Mouse (Mus musculus) cerebellum, postnatal 10 days (tissue): ENCODE results near the gene Nt5dc1.
"Not testable (repeated sequence)": the region's sequence is repeated elsewhere in the genome, so short reads cannot be mapped to it uniquely, and the experiment has no call there.

Experiments
- DNase-seq, 2 experiments: peaks; one replicate each; pipeline ENCODE4 v3.0.0; 2021; ENCODE audit warnings: mixed read lengths in 2 of 2

Nt5dc1 gene

DNA sequence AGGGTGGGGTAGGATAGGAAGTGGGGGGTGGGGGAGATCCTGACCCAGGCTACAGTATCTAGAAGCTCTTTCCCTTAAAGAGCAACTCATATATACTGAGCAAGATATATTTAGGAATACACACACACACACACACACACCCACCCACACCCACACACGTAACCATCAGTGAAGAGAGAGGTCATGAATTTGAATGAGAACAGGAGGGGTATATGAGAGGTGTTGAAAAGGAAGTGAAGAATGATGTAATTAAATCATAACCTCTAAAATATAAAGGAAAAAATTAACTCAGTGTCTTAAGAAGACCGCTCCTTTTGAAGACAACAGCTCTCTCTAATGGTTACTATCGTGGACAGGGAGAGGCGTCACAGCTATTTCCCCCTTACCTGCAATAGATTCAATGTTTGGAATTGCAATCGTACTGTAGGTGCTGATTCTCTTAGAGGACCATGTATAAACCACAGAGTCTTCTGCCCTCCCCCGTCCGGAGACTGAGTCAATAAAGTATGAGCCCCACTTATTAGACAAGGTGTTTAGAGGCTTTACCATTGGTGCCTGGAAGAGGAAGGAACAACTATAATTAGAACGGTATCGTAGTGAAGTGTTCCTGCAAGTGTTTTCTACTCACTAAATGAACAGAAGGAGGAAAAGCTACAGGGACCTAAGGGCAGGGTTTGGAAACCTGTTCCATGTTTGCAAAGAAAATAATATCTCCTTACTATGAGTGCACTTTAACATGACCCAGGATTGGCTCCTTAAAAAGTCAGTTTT, 108.3 kb downstream of the Nt5dc1 start:
- no peak for DNase-seq

DNA sequence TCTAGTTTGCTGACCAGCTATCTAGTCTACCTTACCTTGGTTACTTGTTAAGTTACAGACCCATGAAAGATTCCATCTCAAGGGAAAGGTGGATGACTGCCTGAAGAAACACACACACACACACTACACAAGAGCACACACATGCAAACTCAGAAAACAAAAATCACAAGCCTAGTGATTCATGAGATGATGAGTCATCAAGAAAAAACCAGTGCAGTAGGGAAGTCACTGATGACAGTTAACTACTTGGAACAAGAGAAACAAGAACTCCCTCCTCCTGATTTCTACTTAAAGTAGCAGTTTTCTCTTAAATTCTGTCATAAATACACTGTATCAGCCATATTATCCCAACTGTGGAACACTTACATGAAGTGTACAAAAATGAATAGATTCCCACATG, 111.3 kb downstream of the Nt5dc1 start:
- no peak for DNase-seq

DNA sequence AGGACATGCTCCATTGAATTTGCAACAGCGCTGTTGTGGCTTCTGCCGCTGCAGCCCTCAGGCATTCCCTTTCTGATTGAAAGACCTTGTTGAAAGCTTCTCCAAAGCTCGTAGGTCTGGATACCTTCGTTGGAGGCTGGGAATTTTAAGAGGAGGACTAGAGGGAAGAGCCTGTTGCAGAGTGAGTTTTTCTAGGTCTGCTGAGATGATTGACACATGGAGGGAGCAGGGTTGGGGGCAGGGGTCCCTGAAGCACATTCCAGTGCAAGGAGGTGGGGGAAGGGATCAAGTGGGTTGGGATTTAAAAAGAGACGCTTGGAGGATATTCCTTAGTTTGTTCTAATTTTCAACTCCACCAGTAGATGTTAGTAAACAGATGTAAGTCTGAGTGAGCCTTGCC, 118.0 kb downstream of the Nt5dc1 start:
- no peak for DNase-seq

DNA sequence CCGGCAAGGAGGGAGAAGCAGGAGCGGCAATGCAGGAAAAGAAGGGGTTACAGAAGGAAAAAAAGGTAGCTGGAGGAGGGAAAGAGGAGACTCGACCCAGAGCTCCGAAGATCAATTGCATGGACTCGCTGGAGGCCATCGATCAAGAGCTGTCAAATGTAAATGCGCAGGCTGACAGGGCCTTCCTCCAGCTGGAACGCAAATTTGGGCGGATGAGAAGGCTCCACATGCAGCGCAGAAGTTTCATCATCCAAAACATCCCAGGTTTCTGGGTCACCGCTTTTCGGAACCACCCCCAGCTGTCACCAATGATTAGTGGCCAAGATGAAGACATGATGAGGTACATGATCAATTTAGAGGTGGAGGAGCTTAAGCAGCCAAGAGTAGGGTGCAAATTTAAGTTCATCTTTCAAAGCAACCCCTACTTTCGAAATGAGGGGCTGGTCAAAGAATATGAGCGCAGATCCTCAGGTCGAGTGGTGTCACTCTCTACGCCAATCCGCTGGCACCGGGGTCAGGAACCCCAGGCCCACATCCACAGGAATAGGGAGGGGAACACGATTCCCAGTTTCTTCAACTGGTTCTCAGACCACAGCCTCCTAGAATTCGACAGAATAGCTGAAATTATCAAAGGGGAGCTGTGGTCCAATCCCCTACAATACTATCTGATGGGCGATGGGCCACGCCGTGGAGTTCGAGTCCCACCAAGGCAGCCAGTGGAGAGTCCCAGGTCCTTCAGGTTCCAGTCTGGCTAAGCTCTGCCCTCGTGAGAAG, 120.2 kb downstream of the Nt5dc1 start:
- DNase-seq: peak in 1 of 2 experiments; percentile 51

DNA sequence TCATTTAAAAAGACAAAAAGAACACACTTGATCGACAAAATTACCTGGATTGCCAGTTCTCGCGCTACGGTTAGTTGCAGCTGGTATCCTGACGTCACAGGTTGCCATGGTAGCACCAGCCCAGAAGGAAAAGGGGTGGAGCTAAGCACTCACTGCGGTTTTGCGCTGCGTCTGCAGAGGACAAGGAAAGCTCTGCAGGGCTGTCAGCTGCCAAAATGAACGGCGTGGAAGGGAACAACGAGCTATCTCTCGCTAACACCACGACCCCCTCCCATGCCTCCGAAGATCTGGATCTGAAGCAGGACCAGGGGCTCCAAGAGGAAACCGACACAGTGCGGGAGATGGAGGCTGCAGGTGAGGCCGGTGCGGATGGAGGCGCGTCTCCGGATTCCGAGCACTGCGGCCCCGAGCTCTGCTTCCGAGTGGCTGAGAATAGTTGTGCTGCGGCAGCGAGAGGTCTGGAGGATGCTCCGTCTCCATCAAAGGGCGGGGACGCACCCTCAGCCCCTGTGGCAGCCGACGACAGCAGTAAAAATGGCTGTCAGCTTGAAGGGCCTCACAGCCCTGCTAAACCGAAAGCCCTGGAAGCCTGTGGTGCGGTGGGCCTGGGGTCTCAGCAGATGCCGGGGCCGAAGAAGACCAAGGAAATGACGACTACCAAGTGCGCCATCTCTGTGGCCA, 120.9 kb downstream of the Nt5dc1 start, which contains the start of gene Tspyl4:
TSS of gene Tspyl4 (plus strand) at position 144 of the 681 bp plus-strand sequence.
- DNase-seq: peak; percentile 98

DNA sequence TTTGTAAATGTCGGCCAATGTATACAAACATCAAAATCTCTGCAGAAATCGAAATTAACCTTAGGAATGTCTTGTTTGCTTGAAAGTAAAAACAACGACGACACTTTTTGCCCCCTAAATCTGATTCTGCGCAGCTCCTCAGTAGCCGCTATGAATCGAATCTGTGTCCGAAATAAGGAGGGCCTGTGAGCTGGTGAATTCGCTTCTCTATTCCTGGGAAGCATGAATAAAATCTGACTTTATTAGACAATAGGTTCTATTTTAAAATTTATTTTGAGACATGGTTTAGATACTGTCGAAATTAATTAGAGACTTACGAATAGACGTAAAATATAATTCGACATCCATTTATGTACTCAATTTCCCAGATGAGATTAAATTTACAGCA, 121.4 kb downstream of the Nt5dc1 start:
- DNase-seq: peak in 1 of 2 experiments; percentile 58

DNA sequence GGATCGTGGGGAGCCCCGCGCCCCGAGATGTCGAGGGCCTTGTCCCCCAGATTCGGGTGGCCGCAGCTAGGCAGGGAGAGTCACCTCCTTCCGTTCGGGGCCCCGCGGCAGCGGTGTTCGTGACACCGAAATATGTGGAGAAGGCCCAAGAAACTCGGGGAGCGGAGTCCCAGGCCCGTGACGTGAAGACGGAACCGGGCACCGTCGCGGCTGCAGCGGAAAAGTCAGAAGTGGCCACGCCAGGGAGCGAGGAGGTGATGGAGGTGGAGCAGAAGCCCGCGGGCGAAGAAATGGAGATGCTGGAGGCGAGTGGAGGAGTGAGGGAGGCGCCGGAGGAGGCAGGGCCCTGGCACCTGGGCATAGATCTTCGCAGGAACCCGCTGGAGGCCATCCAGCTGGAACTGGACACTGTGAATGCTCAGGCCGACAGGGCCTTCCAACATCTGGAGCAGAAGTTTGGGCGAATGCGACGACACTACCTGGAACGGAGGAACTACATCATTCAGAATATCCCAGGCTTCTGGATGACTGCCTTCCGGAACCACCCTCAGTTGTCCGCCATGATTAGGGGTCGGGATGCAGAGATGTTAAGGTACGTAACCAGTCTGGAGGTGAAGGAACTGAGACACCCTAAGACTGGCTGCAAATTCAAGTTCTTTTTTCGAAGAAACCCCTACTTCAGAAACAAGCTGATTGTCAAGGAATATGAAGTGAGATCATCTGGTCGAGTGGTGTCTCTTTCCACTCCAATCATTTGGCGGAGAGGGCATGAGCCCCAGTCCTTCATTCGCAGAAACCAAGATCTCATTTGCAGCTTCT, 135.7 kb downstream of the Nt5dc1 start:
- peak; percentile 79 to 82 for DNase-seq

DNA sequence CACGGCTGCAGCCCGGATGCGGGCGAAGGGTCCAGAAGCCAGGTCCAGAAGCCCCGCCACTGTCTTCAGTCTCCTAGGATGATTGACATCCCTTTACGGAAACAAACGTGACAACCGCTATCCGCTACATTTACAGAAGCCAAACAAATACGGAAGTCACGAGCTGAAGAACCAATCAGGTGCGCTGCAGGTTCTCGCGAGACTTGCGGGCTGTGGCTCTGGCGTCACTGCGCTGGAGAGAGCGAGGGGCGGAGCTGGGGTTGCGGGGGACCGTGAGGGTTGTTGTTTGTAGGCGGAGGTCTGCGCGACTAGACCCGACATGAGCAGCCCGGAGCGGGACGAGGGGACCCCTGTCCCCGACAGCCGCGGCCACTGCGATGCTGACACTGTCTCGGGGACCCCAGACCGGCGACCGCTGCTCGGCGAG, 136.4 kb downstream of the Nt5dc1 start, which contains the start of gene Tspyl1:
TSS of gene Tspyl1 (plus strand) at position 229 of the 427 bp plus-strand sequence.
- DNase-seq: peak; percentile 99

DNA sequence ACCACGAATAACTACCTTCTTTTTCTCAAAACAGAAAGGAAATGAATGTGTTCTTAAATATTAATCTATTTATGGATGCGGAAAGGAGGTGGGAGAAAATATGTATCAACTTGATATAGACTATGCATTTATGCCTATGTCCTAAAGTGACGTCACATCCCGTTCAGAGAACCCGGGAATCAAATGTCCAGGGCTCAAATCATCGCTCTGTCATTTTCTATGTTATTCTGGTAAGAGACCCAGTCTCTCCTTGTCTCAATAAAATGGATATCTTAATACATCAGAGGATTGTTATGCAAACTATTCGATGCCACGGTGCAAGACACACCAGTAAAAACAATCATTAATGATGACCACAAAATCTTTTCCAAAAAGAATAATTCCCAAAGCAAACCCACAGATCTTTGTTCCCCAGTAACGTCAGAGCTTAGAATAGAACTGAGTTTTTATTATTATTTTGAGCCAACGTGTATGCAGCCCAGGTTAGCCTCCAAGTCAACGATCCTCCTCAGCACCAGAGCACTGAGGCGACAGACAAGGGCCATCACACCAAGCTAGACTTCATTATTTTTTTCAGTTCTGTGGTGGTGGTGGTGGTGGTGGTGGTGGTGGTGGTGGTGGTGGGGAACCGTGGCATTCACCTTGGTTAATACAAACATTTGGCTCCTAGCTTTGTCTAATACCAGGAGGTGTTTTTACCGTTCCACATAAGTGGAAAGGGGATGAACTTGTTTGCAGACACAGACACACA, 137.0 kb downstream of the Nt5dc1 start:
- DNase-seq: peak in 1 of 2 experiments; percentile 60

DNA sequence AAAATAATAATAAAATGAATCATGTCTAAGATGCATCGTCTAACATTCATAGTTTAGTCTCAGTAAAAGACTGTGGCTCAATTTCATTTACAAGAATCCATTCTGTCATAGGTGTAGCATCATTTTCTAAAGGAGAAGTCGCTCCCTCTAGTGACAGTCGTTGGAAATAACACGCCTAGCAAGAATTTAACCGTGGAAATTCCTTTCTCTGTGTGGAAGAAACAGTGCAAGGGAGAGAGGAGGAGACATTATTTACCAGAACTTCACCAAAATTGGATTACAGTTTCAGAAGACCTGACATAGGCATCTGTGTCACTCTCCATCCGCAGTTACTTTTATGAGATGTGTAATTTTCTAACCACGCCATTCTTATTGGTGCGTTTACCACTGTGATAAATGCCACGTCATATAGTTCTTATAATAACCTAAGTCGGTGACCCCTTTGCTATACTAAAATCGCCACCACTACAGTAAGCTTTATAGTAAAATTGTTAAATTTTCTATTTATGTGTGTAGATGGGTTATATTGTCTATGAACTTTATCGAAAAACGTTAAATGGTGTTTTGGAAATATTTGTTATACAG, 137.7 kb downstream of the Nt5dc1 start:
- DNase-seq: peak; percentile 70 to 79

DNA sequence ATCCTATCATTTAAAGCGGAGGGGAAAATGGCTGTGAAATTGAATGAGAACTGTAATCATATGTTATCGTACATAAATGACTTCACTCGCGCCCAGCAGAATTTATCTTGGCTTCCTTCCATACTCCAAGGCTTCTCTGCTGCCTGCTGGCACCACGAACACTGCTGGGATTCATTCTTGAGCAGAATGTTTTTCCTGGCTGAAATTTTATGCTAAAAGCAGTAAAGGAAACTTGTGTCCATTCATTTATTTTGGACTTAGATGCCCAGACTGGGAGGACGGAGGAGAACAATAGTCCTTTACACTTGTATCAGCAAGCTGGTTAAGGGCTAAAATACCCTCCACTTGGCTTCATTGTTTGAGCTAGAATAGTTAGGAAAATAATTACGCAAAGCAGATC, 146.7 kb downstream of the Nt5dc1 start:
- peak; percentile 44 to 56 for DNase-seq

DNA sequence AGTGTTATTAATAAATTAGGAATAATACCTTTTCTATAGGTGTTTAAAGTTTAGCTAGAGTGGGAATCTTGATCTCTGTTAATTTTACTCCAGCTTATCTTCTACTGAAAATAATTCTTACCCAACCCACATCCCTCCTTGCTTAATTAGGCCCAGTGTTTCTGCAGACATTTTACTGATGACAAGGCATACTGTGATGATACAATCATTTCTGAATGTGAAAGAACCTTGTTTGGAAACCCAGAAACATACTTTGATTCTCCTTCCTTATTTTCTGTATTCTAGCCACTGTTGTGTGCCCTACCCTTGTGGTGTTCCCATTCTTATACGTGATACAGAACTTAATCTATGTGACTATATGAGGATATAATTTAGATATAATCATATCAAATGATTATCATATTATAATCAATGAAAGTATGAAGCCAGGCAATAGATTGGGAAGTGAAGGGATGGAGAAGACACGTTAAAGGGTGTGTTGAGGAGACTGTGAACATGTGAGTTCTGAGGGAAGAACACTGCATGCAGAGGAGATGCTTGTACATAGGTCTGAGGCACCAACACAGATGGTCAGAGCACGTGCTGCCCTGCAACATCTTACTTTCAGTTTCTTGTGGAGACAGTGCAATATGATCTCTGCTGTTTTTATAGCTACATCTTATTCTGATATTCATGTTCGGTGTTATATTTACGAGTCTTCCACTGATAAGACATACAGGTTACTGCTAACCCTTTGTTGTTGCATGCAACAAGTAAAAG, 150.9 kb downstream of the Nt5dc1 start:
- DNase-seq: no peak

DNA sequence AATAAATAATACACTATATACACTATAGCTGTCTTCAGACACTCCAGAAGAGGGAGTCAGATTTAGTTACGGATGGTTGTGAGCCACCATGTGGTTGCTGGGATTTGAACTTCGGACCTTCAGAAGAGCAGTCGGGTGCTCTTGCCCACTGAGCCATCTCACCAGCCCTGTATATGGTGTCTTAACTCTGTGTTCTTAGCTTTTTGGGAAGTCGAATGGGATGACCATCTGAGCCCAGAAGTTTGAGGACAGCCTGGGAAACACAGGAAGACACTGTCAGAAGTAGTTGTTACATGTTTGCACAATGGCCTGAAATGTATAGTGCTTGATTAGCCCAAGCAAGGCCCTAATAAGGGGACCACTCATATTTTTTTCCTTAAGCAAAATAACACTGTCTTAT, 153.2 kb downstream of the Nt5dc1 start:
- DNase-seq: no peak

DNA sequence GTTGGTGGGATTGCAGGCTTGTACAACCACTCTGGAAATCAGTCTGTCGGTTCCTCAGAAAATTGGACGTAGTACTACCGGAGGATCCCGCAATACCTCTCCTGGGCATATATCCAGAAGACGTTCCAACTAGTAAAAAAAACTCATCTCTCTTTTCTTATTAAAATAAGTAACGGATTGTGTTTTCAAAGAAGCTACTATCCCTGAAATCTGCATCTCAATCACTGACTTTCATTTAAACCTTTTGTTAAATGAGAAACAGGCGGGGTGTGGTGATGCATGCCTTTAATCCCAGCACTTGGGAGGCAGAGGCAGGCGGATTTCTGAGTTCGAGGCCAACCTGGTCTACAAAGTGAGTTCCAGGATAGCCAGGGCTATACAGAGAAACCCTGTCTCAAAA, 165.5 kb downstream of the Nt5dc1 start:
- not testable (repeated sequence) for DNase-seq

DNA sequence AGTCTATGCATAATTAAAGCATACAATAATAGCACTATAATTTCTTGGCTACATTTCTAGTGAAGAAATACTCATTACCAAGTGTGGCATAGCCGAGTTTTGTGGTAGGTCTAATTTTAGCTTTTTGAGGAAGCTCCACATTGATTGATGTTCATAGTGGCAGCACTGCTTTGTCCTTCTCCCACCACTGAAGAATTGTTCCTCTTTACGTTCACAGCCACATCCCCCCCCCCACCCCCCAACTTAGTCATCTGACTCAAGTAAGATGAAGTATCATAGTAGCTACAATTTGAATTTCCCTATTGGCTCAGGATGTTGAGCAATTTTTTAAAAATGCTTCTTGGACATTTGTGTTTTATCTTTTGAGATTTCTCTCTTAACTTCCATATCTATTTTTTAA, 168.8 kb downstream of the Nt5dc1 start:
- DNase-seq: no peak

DNA sequence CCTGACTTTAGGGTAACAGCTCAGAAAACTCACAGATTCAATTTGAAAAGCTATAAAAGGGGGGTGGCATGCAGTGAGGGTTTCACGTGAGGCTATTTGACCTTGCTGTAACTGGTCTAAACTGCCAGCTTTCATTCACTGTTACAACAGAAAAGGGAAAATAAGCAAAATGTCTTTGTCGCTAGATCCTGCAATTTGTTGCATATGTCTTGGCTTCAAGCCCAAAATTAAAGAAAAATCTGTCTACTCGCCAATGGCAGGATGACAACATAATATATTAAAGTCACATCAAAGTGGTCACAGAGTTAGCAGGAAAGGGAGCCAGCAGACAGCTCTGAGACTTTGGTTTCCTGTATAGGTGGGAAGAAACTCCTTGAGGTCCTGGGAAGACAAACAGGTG, 170.6 kb downstream of the Nt5dc1 start:
- DNase-seq: no peak

DNA sequence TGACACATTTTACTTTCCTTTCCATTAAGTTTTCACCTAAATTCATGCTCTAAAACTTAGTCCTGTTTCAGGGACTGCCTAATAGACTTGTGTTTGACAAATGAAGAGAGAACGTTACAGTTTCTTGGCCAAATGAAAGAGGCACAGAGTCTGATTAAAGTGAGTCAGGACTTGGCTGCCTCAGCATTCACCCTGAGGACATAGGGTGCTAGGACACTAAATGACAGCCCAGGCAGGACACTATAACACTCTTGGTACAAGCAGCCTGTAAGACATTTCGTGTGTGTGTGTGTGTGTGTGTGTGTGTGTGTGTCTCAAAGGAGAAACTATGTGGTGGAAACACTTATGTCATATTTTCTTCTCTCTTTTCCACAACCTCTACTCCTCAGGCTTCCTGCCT, 172.2 kb downstream of the Nt5dc1 start:
- no peak for DNase-seq

DNA sequence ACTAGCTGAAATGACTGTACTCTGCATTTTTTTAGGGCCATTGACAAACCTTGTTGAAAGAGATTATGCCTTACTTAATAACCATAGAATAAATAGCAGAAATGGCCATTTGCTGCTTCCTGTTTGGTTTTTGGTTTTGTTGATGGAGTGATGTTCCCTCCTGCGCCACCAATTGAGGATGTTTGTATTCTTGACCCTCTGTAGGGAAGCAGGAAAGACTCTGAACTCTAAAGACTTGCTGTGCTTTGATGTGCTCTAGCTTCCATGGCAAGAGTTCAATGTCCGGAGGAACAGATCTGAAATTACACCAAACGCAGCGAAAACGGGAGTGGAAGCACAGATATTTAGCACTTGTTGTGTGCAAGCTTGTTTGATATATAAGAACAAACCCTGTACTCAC, 173.6 kb downstream of the Nt5dc1 start:
- DNase-seq: no peak

DNA sequence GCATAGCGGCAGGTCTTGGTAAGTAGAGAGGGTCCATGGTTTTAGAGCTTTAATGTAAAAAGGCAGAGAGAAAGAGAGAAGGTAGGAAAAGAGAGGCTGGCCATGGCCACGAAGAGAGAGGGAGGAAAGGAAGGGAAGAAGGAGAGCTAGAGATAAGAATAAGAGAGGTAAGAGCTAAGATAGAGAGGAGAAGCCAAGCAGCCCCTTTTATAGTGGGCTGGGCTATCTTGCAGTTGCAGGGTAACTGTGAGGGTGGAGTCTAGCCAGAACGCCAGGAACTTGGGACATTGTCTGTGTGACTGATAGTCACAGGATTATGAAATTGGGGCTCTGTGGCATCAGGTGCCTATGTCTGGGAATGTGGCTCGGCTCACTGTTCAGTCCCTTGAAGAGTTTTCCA, 179.8 kb downstream of the Nt5dc1 start:
- DNase-seq: no peak
